Mouse (Mus musculus) ES-E14 (cell line): ENCODE measurements around the gene Tubd1. TPM values are rescaled to one million over a fixed set of nuclear protein-coding genes. Genes with fewer than 3 reads are reported as not detected.

ENCODE experiments used
- DNase-seq: peaks from one replicate; pipeline ENCODE4 v3.0.0-alpha.2; 2013; ENCODE audit warnings: low read depth, low spot score
- H3K27ac ChIP-seq: 2 replicates; pipeline ENCODE4 v1.5.1; 2012; ENCODE audit warnings: low read depth, mild to moderate bottlenecking, low read length, moderate library complexity, mixed read lengths; ENCODE audit not compliant: poor library complexity, insufficient read depth, severe bottlenecking
- H3K36me3 ChIP-seq: 2 replicates; pipeline ENCODE4 v1.6.1; 2012; ENCODE audit warnings: mild to moderate bottlenecking, low read length, moderate library complexity, mixed read lengths; ENCODE audit not compliant: control insufficient read depth, poor library complexity, insufficient read depth, severe bottlenecking
- H3K4me1 ChIP-seq, 2 experiments: fragments of 150-350 bp in 1 of 2; sonication (generic) in 1 of 2; 2 replicates each; pipeline ENCODE4 v1.6.1; 2012; ENCODE audit warnings: low read length in 2 of 2, mild to moderate bottlenecking in 1 of 2, mixed read lengths in 1 of 2; ENCODE audit not compliant: control insufficient read depth in 2 of 2, insufficient read depth in 2 of 2, poor library complexity in 1 of 2
- H3K4me3 ChIP-seq, 2 experiments: fragments of 150-350 bp in 1 of 2; sonication (generic) in 1 of 2; 2 replicates each; pipeline ENCODE4 v1.5.1; 2012; ENCODE audit warnings: low read length in 2 of 2, low read depth in 1 of 2, mild to moderate bottlenecking in 1 of 2, mixed read lengths in 1 of 2; ENCODE audit not compliant: insufficient read depth in 1 of 2, poor library complexity in 1 of 2, severe bottlenecking in 1 of 2
- H3K9ac ChIP-seq: 2 replicates; pipeline ENCODE4 v1.6.1; 2012; ENCODE audit warnings: low read depth, mild to moderate bottlenecking, low read length, mixed read lengths; ENCODE audit not compliant: poor library complexity, insufficient read depth, severe bottlenecking
- H3K9me3 ChIP-seq: fragments of 150-350 bp; sonication (generic); 2 replicates; pipeline ENCODE4 v1.6.1; 2012; ENCODE audit warnings: low read depth, mild to moderate bottlenecking, low read length; ENCODE audit not compliant: control insufficient read depth, insufficient read depth
- CHD2 ChIP-seq: IDR thresholded peaks from 2 replicates; pipeline ENCODE4 v1.6.1; 2014; ENCODE audit warnings: mild to moderate bottlenecking, low read depth, low read length, inconsistent platforms
- HCFC1 ChIP-seq: IDR thresholded peaks from 2 replicates; pipeline ENCODE4 v1.6.1; 2012; ENCODE audit warnings: low read length, inconsistent platforms, borderline replicate concordance; ENCODE audit not compliant: insufficient read depth
- MAFK ChIP-seq: IDR thresholded peaks from 2 replicates; pipeline ENCODE4 v1.6.1; 2014; ENCODE audit warnings: mild to moderate bottlenecking, low read depth, low read length, inconsistent platforms; ENCODE audit not compliant: insufficient read depth
- ZC3H11A ChIP-seq: IDR thresholded peaks from 2 replicates; pipeline ENCODE4 v1.6.1; 2012; ENCODE audit warnings: low read depth, mild to moderate bottlenecking, inconsistent platforms, low read length, borderline replicate concordance
- ZNF384 ChIP-seq: IDR thresholded peaks from 2 replicates; pipeline ENCODE4 v1.6.1; 2012; ENCODE audit warnings: low read depth, low read length, inconsistent platforms
- in situ Hi-C, 2 experiments: fragments of 600-800 bp; cut with MboI; formaldehyde crosslinking; loops; one replicate each; pipeline ENCODE4 v1.15.1; 2025; ENCODE audit warnings: low sequenced_read_pairs in 2 of 2, inconsistent platforms in 1 of 2; ENCODE audit not compliant: unreplicated experiment in 2 of 2
- total RNA-seq: library from RNA; depleted of rRNA; stranded (reverse); fragments of 300-350 nt; gene quantifications from 2 replicates; pipeline ENCODE4 v1.2.3, GENCODE M21; 2012

Gene Tubd1
- total RNA-seq, 1 experiment = 6.5 TPM

GRCm38 (mm10) chr11:86543960-86544638, 692 bp upstream of the Tubd1 start:
- Histone ChIP-seq H3K4me3 (peak overlapping the region; percentile 70 to 85), H3K27ac (peak overlapping the region; percentile 51), H3K4me1 (no peaks in the 10 kb centered on the region; a peak in 1 of 4 replicates), H3K9me3 (no peaks in the 10 kb centered on the region), H3K9ac (peak overlapping the region; percentile 94), H3K36me3 (no peaks in the 10 kb centered on the region; the same call in 1 of the 2 replicates)
- DNase-seq = peak; percentile 17
- in situ Hi-C loops = no loop called here
- TF ChIP-seq HCFC1 (no peak), CHD2 (no peak), ZC3H11A (no peak), ZNF384 (no peak), MAFK (no peak)

DNA sequence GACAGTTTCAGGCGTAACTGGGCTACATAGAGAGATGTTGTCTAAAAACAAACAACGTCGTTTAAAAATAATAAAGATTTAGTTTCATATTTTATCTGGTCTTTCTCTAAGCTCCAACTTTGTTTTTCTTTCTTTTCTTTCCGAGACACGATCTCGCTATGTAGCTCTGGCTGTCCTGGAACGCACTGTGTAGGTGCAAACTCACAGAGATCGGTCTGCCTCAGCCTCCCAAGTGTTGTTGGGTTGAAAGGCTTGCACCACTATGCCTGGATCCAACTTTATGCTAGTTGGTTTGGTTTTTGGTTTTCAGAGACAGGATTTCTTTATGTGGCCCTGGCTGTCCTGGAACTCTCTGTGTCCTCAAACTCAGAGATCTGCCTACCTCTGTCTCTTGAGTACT, 765 bp downstream of the Tubd1 start:
- no peaks in the 10 kb centered on the region; a peak in 1 of 4 replicates for H3K4me1 ChIP-seq
- in situ Hi-C loops = no loop called here
- H3K4me3 ChIP-seq = peak overlapping the region; percentile 70 to 76; a peak in 3 of 4 replicates
- no peaks in the 10 kb centered on the region; the same call in 1 of the 2 replicates for H3K36me3 ChIP-seq
- TF ChIP-seq ZNF384 = no peak
- no peak for TF ChIP-seq ZC3H11A
- TF ChIP-seq MAFK = no peak
- no peak for TF ChIP-seq CHD2
- no peak for TF ChIP-seq HCFC1
- H3K9ac ChIP-seq = peak overlapping the region; percentile 47; the same call in 1 of the 2 replicates
- H3K9me3 ChIP-seq = no peaks in the 10 kb centered on the region
- DNase-seq = no peak
- H3K27ac ChIP-seq = no peak overlapping the region

DNA sequence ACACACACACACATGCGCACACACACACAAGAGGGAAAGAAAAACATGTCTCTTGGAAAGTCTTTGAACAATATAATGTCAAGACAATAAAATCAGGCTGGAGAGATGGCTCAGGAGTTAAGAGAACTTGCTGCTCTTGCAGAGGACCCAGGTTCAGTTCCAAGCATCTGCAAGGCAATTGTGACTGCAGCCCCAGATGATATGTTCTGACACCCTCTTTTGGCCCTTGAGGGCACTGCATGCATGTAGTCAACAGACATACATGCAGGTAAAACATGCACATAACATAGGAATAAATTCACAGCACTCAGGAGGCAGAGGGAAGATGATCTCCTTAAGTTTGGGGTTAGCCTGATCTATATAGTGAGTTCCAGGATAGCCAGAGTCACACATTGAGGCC, 2.6 kb downstream of the Tubd1 start:
- TF ChIP-seq MAFK (no peak), CHD2 (no peak), ZNF384 (no peak), ZC3H11A (no peak)
- Histone ChIP-seq H3K4me3 (no peak overlapping the region), H3K27ac (no peak overlapping the region), H3K4me1 (no peaks in the 10 kb centered on the region; a peak in 1 of 4 replicates), H3K36me3 (no peaks in the 10 kb centered on the region; the same call in 1 of the 2 replicates), H3K9ac (no peak overlapping the region), H3K9me3 (no peaks in the 10 kb centered on the region)
- DNase-seq = peak; percentile 40
- in situ Hi-C loops = no loop called here

- Histone ChIP-seq H3K27ac (no peak overlapping the region), H3K4me1 (no peaks in the 10 kb centered on the region), H3K9me3 (no peaks in the 10 kb centered on the region), H3K9ac (no peak overlapping the region), H3K36me3 (no peaks in the 10 kb centered on the region; the same call in 1 of the 2 replicates), H3K4me3 (no peak overlapping the region)
- DNase-seq = no peak
- in situ Hi-C loops = no loop called here
- TF ChIP-seq ZNF384 = no peak
- no peak for TF ChIP-seq ZC3H11A
- no peak for TF ChIP-seq CHD2
- no peak for TF ChIP-seq HCFC1
- no peak for TF ChIP-seq MAFK
Observed at GRCm38 (mm10) chr11:86553525-86553924, 8.7 kb downstream of the Tubd1 start.

- Histone ChIP-seq H3K9me3 (no peaks in the 10 kb centered on the region), H3K36me3 (no peaks in the 10 kb centered on the region; the same call in 1 of the 2 replicates), H3K4me1 (peaks cover 0 to 5% of the 10 kb centered on the region in 2 experiments; a peak in 1 of 4 replicates), H3K27ac (no peak overlapping the region), H3K4me3 (no peak overlapping the region), H3K9ac (no peak overlapping the region)
- TF ChIP-seq CHD2 = no peak
- no peak for TF ChIP-seq MAFK
- TF ChIP-seq HCFC1 = no peak
- no peak for TF ChIP-seq ZNF384
- no peak for TF ChIP-seq ZC3H11A
- in situ Hi-C loops = no loop called here
- DNase-seq = no peak
Observed at GRCm38 (mm10) chr11:86558258-86558657, 13.5 kb downstream of the Tubd1 start.
